Comparison of ENCODE assay signal across 8 mouse cellular contexts in the genomic region with DNA sequence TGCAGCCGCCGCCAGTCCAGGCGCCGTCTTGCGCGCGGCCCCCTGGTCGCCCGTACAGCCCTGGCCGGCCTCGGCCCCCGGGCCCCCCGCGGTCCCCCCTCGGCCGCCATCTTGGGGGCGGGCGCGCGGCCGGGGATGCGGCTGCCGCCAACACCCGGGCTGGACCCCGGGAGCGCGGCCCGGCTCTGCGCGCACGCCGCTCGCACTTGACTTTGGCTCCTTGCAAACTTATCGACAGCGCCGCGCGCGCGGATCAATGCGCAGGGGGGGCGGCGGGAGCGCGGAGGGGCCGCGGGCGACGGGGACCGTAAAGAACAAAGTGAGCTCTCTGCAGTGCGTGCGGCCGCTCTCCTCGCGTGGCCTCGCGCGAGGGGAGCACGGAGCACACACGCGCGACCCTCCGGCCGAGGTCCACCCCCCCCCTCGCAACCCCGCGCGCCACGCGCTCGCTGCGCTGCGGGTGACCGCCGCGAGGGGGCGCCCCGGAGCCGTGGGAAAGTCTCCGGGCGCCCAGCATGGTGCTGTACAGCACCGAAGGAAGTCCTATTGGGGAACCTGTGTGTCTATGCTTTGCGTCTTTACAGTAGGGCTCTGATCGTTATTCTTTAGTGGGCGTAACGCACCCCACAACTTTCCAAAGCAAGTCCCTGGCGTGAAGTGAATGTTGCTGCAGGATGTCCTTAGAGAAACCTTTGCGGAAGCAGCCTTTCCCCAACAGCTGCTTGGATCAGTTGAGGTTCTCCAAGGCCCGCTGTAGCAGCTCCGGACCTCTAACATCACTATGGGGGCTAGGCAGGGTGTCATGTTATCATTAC. TPM values are rescaled to one million over a fixed set of nuclear protein-coding genes. Genes with fewer than 3 reads are reported as not detected.
DNase-seq lines count a peak whose midpoint lies in the region; ATAC-seq and TF ChIP-seq lines count a peak whose summit lies in the region.

A gene (minus strand): TSS at position 86 of the 815 bp plus-strand sequence.

- peak within 1 kb of the TSS; percentile 96 for H3K27ac ChIP-seq in forebrain, embryonic 10.5 days
- H3K27ac ChIP-seq in heart, embryonic 14.5 days (replicated peaks in 1 of 2; ENCODE audit: control insufficient read depth in 1 of 2, insufficient read depth in 1 of 2, low read depth in 2 of 2, low read length in 2 of 2) = peak within 1 kb of the TSS; percentile 51 to 84; a peak in 3 of 4 replicates
- H3K27ac ChIP-seq in liver, embryonic 12.5 days = no peak within 1 kb of the TSS

- peak; percentile 66 to 79 for DNase-seq in B cell, adult 2 months
- DNase-seq in brain, adult 2 months (ENCODE audit: low read depth, low spot score) = peak; percentile 87
- peak; percentile 79 for DNase-seq in forebrain, embryonic 10.5 days (ENCODE audit: extremely low spot score, low spot score)
- DNase-seq in kidney, postnatal 10 days = peak; percentile 86
- peak; percentile 63 for DNase-seq in splenic B cell, adult 2 months (ENCODE audit: low read depth, low spot score)

- no peak for TF ChIP-seq POLR2A in myocyte (IDR thresholded peaks at IDR 0.05; ENCODE audit: insufficient read length, low read depth)

- under 1% methylated on average over 90 of the region's 90 CpGs for WGBS in forebrain, embryonic 10.5 days
- WGBS in heart, embryonic 14.5 days = under 1% methylated on average over 69 of the region's 90 CpGs
- WGBS in liver, embryonic 12.5 days (ENCODE audit: insufficient replicate concordance) = under 1% methylated on average over 85 of the region's 90 CpGs

- peak within 1 kb of the TSS; percentile 79 for H3K4me3 ChIP-seq in forebrain, embryonic 10.5 days
- peak within 1 kb of the TSS; percentile 82 to 91 for H3K4me3 ChIP-seq in heart, embryonic 14.5 days (ENCODE audit: control insufficient read depth in 1 of 2, insufficient read depth in 1 of 2, low read depth in 1 of 2, low read length in 2 of 2)
- H3K4me3 ChIP-seq in liver, embryonic 12.5 days = peak within 1 kb of the TSS; percentile 66
- H3K4me3 ChIP-seq in myocyte = no peak within 1 kb of the TSS

- ATAC-seq in heart, embryonic 14.5 days (ENCODE audit: insufficient number of reproducible peaks, insufficient read depth, low FRiP score, low read depth) = peak; percentile 83
- ATAC-seq in liver, embryonic 12.5 days = peak; percentile 60; the same call in 1 of the 2 replicates

- peak within 1 kb of the TSS; percentile 91 for H3K4me2 ChIP-seq in heart, embryonic 14.5 days (ENCODE audit: low read length)
- H3K4me2 ChIP-seq in liver, embryonic 12.5 days = peak within 1 kb of the TSS; percentile 78
- peak within 1 kb of the TSS; percentile 62 for H3K4me2 ChIP-seq in myocyte (ENCODE audit: low read depth)

- H3K4me1 ChIP-seq in forebrain, embryonic 10.5 days = peaks cover 69% of the 10 kb centered on the region
- peaks cover 11 to 32% of the 10 kb centered on the region in 2 experiments for H3K4me1 ChIP-seq in heart, embryonic 14.5 days (ENCODE audit: control insufficient read depth in 2 of 2, insufficient read depth in 2 of 2, low read length in 2 of 2)
- peaks cover 21% of the 10 kb centered on the region for H3K4me1 ChIP-seq in liver, embryonic 12.5 days

- H3K79me2 ChIP-seq in myocyte (ENCODE audit: control insufficient read depth, insufficient read depth) = no peaks in the 10 kb centered on the region

- H3K36me3 ChIP-seq in forebrain, embryonic 10.5 days (replicated peaks) = no peaks in the 10 kb centered on the region
- no peaks in the 10 kb centered on the region for H3K36me3 ChIP-seq in heart, embryonic 14.5 days (ENCODE audit: control insufficient read depth, insufficient read depth, low read length)
- H3K36me3 ChIP-seq in liver, embryonic 12.5 days = no peaks in the 10 kb centered on the region
- no peaks in the 10 kb centered on the region for H3K36me3 ChIP-seq in myocyte (ENCODE audit: control insufficient read depth, insufficient read depth)
- H3K36me3 ChIP-seq in splenic B cell, adult 2 months (ENCODE audit: control insufficient read depth, insufficient read depth, low read length, poor library complexity, severe bottlenecking) = no peaks in the 10 kb centered on the region

- H3K9ac ChIP-seq in heart, embryonic 14.5 days (ENCODE audit: low read length) = peak within 1 kb of the TSS; percentile 86
- peak within 1 kb of the TSS; percentile 61 for H3K9ac ChIP-seq in liver, embryonic 12.5 days

- H3K27me3 ChIP-seq in forebrain, embryonic 10.5 days (ENCODE audit: poor library complexity, severe bottlenecking) = peaks cover 82% of the 10 kb centered on the region
- peaks cover 24% of the 10 kb centered on the region for H3K27me3 ChIP-seq in heart, embryonic 14.5 days (ENCODE audit: control insufficient read depth, insufficient read depth, low read length)
- peaks cover 97% of the 10 kb centered on the region for H3K27me3 ChIP-seq in liver, embryonic 12.5 days (replicated peaks)
- peaks cover 56% of the 10 kb centered on the region for H3K27me3 ChIP-seq in myocyte (ENCODE audit: control insufficient read depth, insufficient read depth, insufficient read length)
- peaks cover 2% of the 10 kb centered on the region; the same call in 1 of the 2 replicates for H3K27me3 ChIP-seq in splenic B cell, adult 2 months (ENCODE audit: control insufficient read depth, insufficient read depth, low read length, poor library complexity, severe bottlenecking)

- peak within 1 kb of the TSS; percentile 74 for H3ac ChIP-seq in myocyte (ENCODE audit: control insufficient read depth, insufficient read length)

- no peaks in the 10 kb centered on the region for H3K9me3 ChIP-seq in forebrain, embryonic 10.5 days
- no peaks in the 10 kb centered on the region for H3K9me3 ChIP-seq in heart, embryonic 14.5 days (ENCODE audit: control insufficient read depth, low read length)
- no peaks in the 10 kb centered on the region for H3K9me3 ChIP-seq in liver, embryonic 12.5 days (replicated peaks)

TF ChIP-seq in myocyte, 11 proteins besides CTCF, POLR2A, EP300 and RAD21:
- TF ChIP-seq MYOG (IDR thresholded peaks at IDR 0.05; ENCODE audit: control insufficient read depth in 1 of 3, insufficient read depth in 1 of 3, insufficient read length in 2 of 3, low read depth in 2 of 3) (no peak), USF1 (IDR thresholded peaks at IDR 0.05; ENCODE audit: low read depth) (no peak), MAX (IDR thresholded peaks at IDR 0.05; ENCODE audit: low read depth) (no peak), TCF12 (IDR thresholded peaks at IDR 0.05; ENCODE audit: insufficient read depth, poor library complexity, severe bottlenecking) (no peak), POLR2AphosphoS2 (IDR thresholded peaks at IDR 0.05; ENCODE audit: insufficient read length, low read depth) (no peak), E2F4 (IDR thresholded peaks at IDR 0.05; ENCODE audit: insufficient read depth) (no peak), REST (IDR thresholded peaks at IDR 0.05; ENCODE audit: insufficient read depth, insufficient read length) (no peak), TCF3 (IDR thresholded peaks at IDR 0.05; ENCODE audit: insufficient read length, low read depth) (no peak), SRF (IDR thresholded peaks at IDR 0.05; ENCODE audit: control insufficient read depth, insufficient read length, low read depth) (no peak), CEBPB (IDR thresholded peaks at IDR 0.05; ENCODE audit: insufficient read depth, poor library complexity, severe bottlenecking) (no peak), MYOD1 (IDR thresholded peaks at IDR 0.05; ENCODE audit: control insufficient read depth in 1 of 3, insufficient read length in 2 of 3, low read depth in 2 of 3) (no peak)

RNA-seq across cellular contexts. Expression of the gene that starts here (rescaled TPM):
- 5.0 and 6.5 TPM in 2 replicates for polyA plus RNA-seq in forebrain, embryonic 10.5 days (2016; fragmentation: Nextera tagmentation; extraction: Ambion mirVana)
- 6.4 and 7.9 TPM in 2 replicates for polyA plus RNA-seq in heart, embryonic 14.5 days (2014; fragmentation: Nextera tagmentation; extraction: Ambion mirVana)
- 2.5 and 2.7 TPM in 2 replicates for polyA plus RNA-seq in liver, embryonic 12.5 days (2016; fragmentation: Nextera tagmentation; extraction: Ambion mirVana)
- polyA plus RNA-seq in myocyte (2012; fragmentation: generic; extraction: Trizol) = 0.62 TPM
